In genomic region chr2:103590645-103591044, GRCm38 (mm10) we compare ENCODE assay signal across 33 mouse cellular contexts. TPM values are rescaled to one million over a fixed set of nuclear protein-coding genes. Genes with fewer than 3 reads are reported as not detected.
DNase-seq lines count a peak whose midpoint lies in the region; ATAC-seq and TF ChIP-seq lines count a peak whose summit lies in the region.
"Had no signal": no experiment of that assay in that cellular context is flagged by ENCODE, and none has a peak within 500 bp of the region (broad histone marks: within the 10 kb centered on the region; RNA-seq: fewer than 3 reads in every experiment).

No protein-coding gene starts in this region.

- H3K4me1 ChIP-seq in heart, embryonic 12.5 days (replicated peaks) = peaks cover 86% of the 10 kb centered on the region
- peaks cover 68% of the 10 kb centered on the region for H3K4me1 ChIP-seq in limb, embryonic 14.5 days (ENCODE audit: control insufficient read depth, insufficient read depth, low read length)

- H3K27me3 ChIP-seq in heart, embryonic 12.5 days (replicated peaks) = peaks cover 4% of the 10 kb centered on the region; the same call in 1 of the 2 replicates
- H3K27me3 ChIP-seq in limb, embryonic 14.5 days (ENCODE audit: control insufficient read depth, insufficient read depth, low read length) = no peaks in the 10 kb centered on the region
- H3K27me3 ChIP-seq: CH12.LX; embryonic facial prominence, embryonic 13.5 days; forebrain, embryonic 12.5 days; forebrain, embryonic 15.5 days; heart, embryonic 15.5 days had no signal

- 0 out of 2 replicates have a peak overlapping the region, but pooled peaks have one; percentile 5 for H3K27ac ChIP-seq in heart, embryonic 12.5 days (ENCODE audit: poor library complexity, severe bottlenecking)
- peak overlapping the region; percentile 78; the same call in 1 of the 2 replicates for H3K27ac ChIP-seq in limb, embryonic 14.5 days (replicated peaks; ENCODE audit: low read depth, low read length)
- H3K27ac ChIP-seq: embryonic facial prominence, embryonic 10.5 days; forebrain, embryonic 12.5 days; forebrain, embryonic 15.5 days; hindbrain, embryonic 14.5 days; hindbrain, postnatal 0 days had no signal

- no peaks in the 10 kb centered on the region for H3K9me3 ChIP-seq in heart, embryonic 12.5 days (replicated peaks)
- H3K9me3 ChIP-seq in limb, embryonic 14.5 days (ENCODE audit: control insufficient read depth, low read length) = no peaks in the 10 kb centered on the region
- H3K9me3 ChIP-seq: embryonic facial prominence, embryonic 10.5 days; embryonic facial prominence, embryonic 13.5 days; forebrain, embryonic 12.5 days; forebrain, embryonic 15.5 days; G1E; heart, embryonic 15.5 days had no signal

- no peaks in the 10 kb centered on the region for H3K36me3 ChIP-seq in heart, embryonic 12.5 days
- no peaks in the 10 kb centered on the region for H3K36me3 ChIP-seq in limb, embryonic 14.5 days (ENCODE audit: control insufficient read depth, insufficient read depth, low read length)
- H3K36me3 ChIP-seq: embryonic facial prominence, embryonic 10.5 days; embryonic facial prominence, embryonic 13.5 days; forebrain, embryonic 12.5 days; forebrain, embryonic 15.5 days; G1E; heart, embryonic 15.5 days had no signal

- no peak overlapping the region for H3K9ac ChIP-seq in heart, embryonic 12.5 days
- no peak overlapping the region for H3K9ac ChIP-seq in limb, embryonic 14.5 days (ENCODE audit: low read depth, low read length, severe bottlenecking)
- H3K9ac ChIP-seq: embryonic facial prominence, embryonic 13.5 days; forebrain, embryonic 12.5 days; forebrain, embryonic 15.5 days; heart, embryonic 15.5 days; hindbrain, embryonic 14.5 days had no signal

- H3K4me2 ChIP-seq in heart, embryonic 12.5 days = no peak overlapping the region
- no peak overlapping the region for H3K4me2 ChIP-seq in limb, embryonic 14.5 days (replicated peaks; ENCODE audit: low read depth, low read length, severe bottlenecking)
- H3K4me2 ChIP-seq: embryonic facial prominence, embryonic 13.5 days; forebrain, embryonic 12.5 days; forebrain, embryonic 15.5 days; heart, embryonic 11.5 days; heart, embryonic 15.5 days; hindbrain, embryonic 14.5 days had no signal

- DNase-seq in heart, adult 8-10 months (ENCODE audit: low spot score) = no peak
- DNase-seq in MEL-GATA-1-ER (ENCODE audit: extremely low read depth, low read depth) = peak; percentile 11
- no peak for DNase-seq in limb, embryonic 14.5 days (ENCODE audit: low spot score)
- DNase-seq in gastrocnemius, postnatal 25 days = no peak
- DNase-seq in heart, postnatal 36 days = no peak
- DNase-seq: adrenal gland, adult 2 months; adrenal gland, postnatal 14 days; B cell, adult 2 months; cerebellum, adult 11 months; cerebellum, adult 8-10 months; cerebellum, postnatal 10 days; cerebellum, postnatal 36 days; embryo, embryonic 11 days; gastrocnemius, postnatal 36 days; heart, adult 11 months; heart, postnatal 10 days; heart, postnatal 4 days had no signal

- no peak for ATAC-seq in heart, embryonic 12.5 days (ENCODE audit: insufficient number of reproducible peaks, low FRiP score)
- no peak for ATAC-seq in limb, embryonic 14.5 days (ENCODE audit: low FRiP score, low read depth)
- ATAC-seq in megakaryocyte progenitor cell, adult 5-6 weeks (replicated peaks; ENCODE audit: poor library complexity) = 0 out of 2 replicates have a peak, but pooled peaks have one; percentile 31
- ATAC-seq: activated CD4-positive, CD25-positive, alpha-beta regulatory T cell, adult 4 months; forebrain, embryonic 15.5 days; hindbrain, postnatal 0 days; inflammation-experienced regulatory T-cells, adult 6 months; intestine, embryonic 16.5 days had no signal

- WGBS in heart, embryonic 12.5 days = 75% methylated on average over 7 of the region's 7 CpGs
- WGBS in limb, embryonic 14.5 days = 86% methylated on average over 7 of the region's 7 CpGs

- no peak overlapping the region for H3K4me3 ChIP-seq in heart, embryonic 12.5 days
- no peak overlapping the region for H3K4me3 ChIP-seq in limb, embryonic 14.5 days (replicated peaks; ENCODE audit: low read length)
- H3K4me3 ChIP-seq: embryonic facial prominence, embryonic 10.5 days; embryonic facial prominence, embryonic 13.5 days; erythroblast, embryonic 14.5 days; forebrain, embryonic 12.5 days; forebrain, embryonic 15.5 days; heart, embryonic 15.5 days had no signal

- intact Hi-C loops in heart, postnatal 36 days (cut with DNase I) = no loop called here

- no peak for TF ChIP-seq POLR2A in limb, embryonic 14.5 days (IDR thresholded peaks at IDR 0.05; ENCODE audit: borderline replicate concordance, extremely low read depth, insufficient read depth, insufficient read length)

RNA-seq across cellular contexts. Expression of gene Abtb2, which starts 24.5 kb away (rescaled TPM):
- 28.0 and 29.5 TPM in 2 replicates for polyA plus RNA-seq in heart, embryonic 12.5 days (2016; fragmentation: Nextera tagmentation; extraction: Ambion mirVana)
- total RNA-seq in heart, adult 8-10 months (2022) = 10 to 100 TPM; 22.9 to 27.5 (median 24.8) TPM
- polyA plus RNA-seq in limb, embryonic 14.5 days (2012; rRNA removed) = 22.7 and 32.9 TPM in 2 replicates
- 15.6 and 16.0 TPM in 2 replicates for polyA plus RNA-seq in limb, embryonic 14.5 days (2014; fragmentation: Nextera tagmentation; extraction: Ambion mirVana)
- 0.10 and 0.44 TPM in 2 replicates for total RNA-seq in megakaryocyte progenitor cell, adult 5-6 weeks (2015)
- total RNA-seq in megakaryocyte progenitor cell, adult 5-6 weeks (2017) = 0.24 and 0.54 TPM in 2 replicates
- 1 to 10 TPM; 7.5 to 9.2 TPM for total RNA-seq in gastrocnemius, postnatal 25 days (2021)
- 10 to 100 TPM; 21.9 to 24.4 TPM for total RNA-seq in heart, postnatal 36 days (2021)
- polyA plus RNA-seq: G1E had no signal

Comparison
In these comparisons a context has a peak if more than half of its experiments do, and no peak if none do; other contexts are left out.
1. RNA of gene Abtb2, which starts 24.5 kb away (total RNA-seq): 22.9 to 27.5 TPM in heart, adult 8-10 months, 21.9 to 24.4 TPM in heart, postnatal 36 days and 7.5 to 9.2 TPM in gastrocnemius, postnatal 25 days; 0.10 to 0.54 TPM in megakaryocyte progenitor cell, adult 5-6 weeks; every median in the first group is over 4 times any median in the second.